Mouse (Mus musculus) liver (tissue): ENCODE measurements around the gene Eya2.
"Not testable (repeated sequence)": the region's sequence is repeated elsewhere in the genome, so short reads cannot be mapped to it uniquely, and the experiment has no call there.

ENCODE experiments used
- DNase-seq: peaks from one replicate; pipeline ENCODE4 v3.0.0-alpha.2; 2020; ENCODE audit warnings: mixed read lengths

The Eya2 gene

GRCm38 (mm10) chr2:165786467-165786866, 191.6 kb downstream of the Eya2 start:
- DNase-seq: no peak

- peak; percentile 32 for DNase-seq
Measured at GRCm38 (mm10) chr2:165788005-165788404, 193.2 kb downstream of the Eya2 start.

DNA sequence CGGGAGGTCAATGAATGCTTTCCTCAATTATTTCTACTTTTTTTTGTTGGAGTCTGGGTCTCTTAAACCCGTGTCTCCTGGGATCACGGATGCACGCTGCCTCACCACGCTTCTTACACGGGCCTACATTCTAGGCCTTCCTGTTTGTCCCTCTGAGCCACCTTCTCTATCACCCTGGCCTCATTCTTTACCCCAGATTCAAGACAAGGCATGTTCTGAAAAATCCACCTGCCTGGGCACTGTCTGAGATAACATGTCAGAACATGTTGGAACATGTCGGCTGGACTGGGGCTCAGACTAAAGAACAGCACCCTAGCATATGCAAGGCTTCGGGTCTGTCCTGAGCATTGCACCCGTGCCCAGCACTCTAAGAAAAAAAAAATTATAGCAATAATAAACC, 194.0 kb downstream of the Eya2 start:
- no peak for DNase-seq

- DNase-seq: no peak
Measured at GRCm38 (mm10) chr2:165789667-165790066, 194.8 kb downstream of the Eya2 start.

GRCm38 (mm10) chr2:165791026-165791425, 196.2 kb downstream of the Eya2 start:
- DNase-seq: no peak

DNA sequence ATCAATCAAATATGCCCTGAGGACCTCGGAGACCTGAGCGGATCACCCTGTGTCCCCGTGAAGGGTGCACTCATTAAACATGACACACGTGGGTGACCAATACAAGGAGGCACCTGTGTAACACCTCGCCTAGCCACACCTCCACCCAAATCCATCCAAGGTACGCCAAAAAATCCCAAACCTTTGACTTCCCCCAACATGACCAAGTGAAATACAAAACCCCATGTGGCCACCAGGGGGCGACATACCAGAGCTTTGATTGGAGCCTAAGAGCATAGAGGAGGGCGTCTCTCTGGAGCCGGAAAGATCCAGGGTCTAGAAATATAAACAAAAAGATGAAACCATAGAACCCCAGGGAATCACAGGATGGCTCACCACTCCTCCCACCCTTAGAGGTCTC, 196.8 kb downstream of the Eya2 start:
- DNase-seq: peak; percentile 61

DNA sequence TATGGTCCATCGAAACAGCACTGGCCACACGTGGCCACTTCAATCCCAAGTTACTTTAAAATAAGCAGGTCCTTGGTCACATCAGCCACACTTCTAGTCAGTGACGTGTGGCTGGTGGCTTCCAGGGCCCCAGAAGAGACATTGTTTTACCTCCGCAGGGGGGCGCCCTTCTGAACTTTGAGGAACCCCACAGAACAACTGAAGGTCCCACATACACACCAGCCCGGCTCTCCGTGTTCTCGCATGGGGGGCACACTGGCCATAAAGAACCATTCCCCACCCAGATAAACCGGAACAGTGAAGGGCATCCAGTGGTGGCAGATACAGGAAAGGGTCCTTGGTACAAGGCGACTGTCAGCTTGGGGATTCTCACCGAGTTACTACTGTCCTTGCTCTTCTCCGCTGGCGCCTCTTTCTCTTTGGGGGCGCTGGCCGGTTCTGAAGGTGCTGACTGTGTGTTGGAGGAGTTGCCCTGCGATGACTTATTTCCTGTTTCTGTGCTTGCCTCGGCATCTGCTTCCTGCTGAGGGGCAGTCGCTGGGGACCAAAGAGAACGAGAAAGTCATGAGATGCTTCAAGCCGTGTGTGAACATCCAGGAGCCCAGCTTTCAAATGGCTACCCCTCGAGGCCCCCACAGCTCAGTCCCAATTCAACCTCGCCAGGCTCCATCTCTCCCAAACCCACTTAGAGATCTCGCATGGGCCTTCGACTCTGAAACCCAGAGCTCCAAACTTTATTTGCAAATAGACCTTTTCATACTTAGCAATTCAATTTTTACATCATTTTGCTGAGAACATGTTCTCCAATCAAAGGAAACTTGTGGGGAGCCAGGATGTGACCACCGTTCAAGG, 197.8 kb downstream of the Eya2 start:
- no peak for DNase-seq

- DNase-seq: no peak
Measured at GRCm38 (mm10) chr2:165793283-165793638, 198.4 kb downstream of the Eya2 start.

DNA sequence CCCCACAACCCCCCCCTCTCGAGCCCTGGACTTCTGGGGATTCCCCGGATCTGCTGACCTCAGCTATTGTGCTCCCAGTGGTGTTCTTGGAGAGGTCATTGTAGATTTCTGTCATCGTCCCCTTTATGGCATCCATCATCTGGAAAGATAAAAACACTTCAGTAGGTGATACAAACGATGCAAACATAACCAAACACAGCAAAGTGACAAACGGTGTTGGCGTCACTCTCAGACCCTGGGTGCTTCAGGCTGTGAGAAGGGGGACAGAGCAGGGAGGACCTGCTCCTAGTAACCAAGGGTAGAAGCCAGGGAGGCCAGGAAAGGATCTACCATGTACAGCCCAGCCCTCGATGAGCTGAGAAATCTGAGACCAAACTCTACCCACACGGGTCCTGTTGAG, 203.0 kb downstream of the Eya2 start:
- DNase-seq: no peak

DNA sequence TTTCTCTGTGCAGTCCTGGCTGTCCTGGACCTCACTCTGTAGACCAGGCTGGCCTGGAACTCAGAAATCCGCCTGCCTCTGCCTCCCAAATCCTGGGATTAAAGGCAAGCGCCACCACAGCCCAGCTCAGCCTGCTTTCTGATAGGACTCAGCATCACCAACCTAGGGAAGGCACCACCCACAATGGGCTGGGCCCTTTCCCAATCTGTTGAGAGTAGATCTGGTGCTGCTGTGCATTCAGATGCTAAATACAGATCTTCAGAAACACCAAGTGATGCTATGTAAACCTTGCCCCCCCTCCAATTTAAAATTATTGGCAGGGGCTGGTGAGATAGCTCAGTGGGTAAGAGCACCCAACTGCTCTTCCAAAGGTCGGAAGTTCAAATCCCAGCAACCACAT, 205.3 kb downstream of the Eya2 start:
- not testable (repeated sequence) for DNase-seq

GRCm38 (mm10) chr2:165808179-165808975, 213.5 kb downstream of the Eya2 start:
- no peak for DNase-seq

DNA sequence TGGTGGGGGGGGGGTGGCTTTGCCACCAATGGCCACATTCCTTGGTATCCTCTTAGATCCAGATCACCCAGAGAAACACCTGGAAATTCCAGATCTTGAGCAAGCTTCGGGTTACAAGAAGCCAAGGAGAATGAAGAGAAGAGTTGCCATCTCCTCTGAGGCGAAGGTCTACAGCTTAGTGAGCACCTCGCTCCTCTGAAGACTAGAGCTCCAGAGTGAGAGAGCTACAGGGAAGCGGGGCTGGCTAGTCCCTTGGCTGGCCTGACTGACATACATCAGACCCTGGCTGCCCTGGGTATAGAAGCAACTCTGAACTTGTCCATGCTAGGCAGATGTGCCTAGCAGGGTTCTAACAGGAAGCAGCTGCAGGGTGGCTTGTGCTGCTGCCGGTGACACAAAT, 214.3 kb downstream of the Eya2 start:
- DNase-seq: no peak

- DNase-seq: no peak
Measured at GRCm38 (mm10) chr2:165809901-165810477, 215.2 kb downstream of the Eya2 start.

- DNase-seq: no peak
Measured at GRCm38 (mm10) chr2:165811536-165811935, 216.7 kb downstream of the Eya2 start.

DNA sequence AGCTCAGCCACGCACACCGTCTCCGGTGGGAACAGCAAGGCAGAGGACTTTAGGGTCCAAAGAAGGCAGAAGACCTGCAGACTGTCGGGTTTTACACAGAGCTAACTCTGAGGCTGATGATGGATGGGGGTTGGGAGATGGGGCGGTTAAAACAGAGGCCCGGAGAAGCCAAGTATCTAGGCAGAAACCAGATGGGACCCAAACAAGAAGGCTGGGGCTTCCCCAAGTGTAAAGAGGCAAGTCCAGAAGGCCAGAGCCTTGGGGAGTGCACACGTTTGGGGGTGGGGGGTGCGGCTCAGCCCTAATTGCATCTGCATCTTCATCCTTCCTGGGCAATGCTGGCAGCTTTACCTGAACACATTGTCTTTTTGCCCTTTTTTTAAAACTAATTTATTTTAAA, 218.1 kb downstream of the Eya2 start:
- no peak for DNase-seq

DNA sequence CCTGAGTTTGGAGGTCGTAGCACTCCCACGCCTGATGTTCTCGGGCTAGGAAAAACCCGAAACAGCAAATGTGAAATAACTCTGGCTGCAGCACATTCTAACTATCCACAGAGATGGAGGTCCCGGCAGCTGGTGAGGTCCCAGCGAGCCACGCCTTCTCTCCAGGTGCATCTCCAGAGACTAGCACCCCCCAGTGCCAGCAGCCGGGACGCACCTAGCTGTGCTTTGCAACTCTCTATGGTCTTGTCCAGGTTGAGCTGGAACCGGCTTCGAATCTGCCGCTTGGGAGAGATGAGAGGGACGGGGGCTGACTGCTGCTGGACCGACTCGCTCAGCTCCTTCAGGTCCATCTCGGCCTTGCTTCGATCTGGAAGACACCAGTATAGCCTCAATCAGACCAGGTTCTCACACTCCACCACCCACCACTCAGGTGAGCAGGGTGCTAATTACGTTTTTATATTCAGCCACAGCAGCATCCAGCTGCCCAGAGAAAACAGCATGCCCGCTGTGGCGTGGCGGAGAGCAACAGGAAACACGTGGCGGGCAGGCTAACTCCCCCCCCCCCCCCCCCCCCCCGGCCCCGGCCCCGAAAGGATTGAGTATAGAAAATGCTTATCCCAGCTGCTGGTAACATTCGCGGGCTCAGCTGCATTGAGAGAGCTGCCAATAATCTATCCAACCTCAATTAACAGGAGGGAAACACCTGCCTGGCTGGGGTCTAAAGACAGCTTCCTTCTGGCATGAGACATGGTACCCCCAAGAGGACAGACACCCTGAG, 220.5 kb downstream of the Eya2 start:
- no peak for DNase-seq

DNA sequence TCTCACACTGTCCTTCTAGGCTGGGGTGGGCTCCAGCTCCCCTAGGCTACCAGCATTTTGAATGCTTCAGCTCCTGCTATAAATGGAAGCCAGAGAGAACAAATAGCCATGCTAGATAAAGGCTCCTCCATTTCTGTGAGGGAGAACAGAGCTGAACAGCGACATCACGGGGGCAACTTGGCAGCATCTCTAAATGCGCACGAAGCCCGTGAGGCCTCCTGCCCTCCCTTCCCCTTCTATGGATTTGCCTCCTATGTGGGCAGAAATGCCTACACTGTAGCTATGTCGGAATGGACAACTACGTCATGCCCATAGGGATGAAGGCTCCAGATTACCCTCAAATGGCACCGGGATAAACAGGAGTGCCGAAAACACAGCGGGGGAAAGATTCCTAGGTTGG, 222.6 kb downstream of the Eya2 start:
- no peak for DNase-seq

GRCm38 (mm10) chr2:165818570-165818969, 223.7 kb downstream of the Eya2 start:
- DNase-seq: no peak

DNA sequence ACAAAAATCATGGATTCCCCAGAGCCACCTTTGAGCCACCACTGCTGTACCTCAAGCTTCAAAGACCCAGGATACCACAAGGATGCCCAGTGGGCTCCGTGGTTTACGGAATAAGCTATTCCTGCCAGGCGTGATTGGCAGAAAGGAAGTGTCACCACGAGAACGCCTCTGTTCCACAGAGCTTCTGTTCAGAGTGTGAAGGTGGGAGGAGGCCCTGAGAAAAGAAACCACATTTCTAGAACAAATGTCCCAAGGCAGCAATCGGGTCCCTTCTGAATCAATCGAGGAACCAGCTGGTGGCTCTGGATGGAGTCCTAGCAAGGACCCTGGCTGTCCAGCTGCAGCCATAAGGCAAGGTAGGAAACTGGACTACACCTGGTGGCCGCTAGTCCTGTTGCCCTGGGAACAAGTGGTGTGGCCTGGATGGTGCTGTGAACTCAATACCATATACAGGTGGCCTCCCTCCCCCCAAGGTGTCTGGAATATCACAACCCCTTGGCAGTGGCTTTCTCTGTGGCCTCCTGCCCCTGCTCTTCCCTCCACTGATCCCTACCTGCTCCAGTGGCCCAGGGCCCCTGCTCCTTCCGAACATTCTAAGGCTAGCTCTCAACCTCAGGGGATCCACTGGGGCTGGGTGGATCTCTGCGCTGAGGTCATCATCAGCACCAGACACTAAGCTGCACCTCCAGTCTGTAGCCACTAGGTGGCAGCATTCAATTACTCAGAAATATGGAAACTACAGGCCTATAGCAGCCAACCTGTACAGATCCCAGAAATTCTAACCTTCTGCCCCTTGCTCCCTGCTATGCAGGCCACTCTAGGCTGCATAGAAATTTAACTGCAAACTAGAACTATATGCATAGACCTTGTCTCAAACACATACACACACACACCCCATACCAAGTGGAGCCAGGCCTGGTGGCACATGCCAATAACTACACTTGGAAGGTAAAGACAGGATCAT, 224.4 kb downstream of the Eya2 start:
- DNase-seq: peak; percentile 63

DNA sequence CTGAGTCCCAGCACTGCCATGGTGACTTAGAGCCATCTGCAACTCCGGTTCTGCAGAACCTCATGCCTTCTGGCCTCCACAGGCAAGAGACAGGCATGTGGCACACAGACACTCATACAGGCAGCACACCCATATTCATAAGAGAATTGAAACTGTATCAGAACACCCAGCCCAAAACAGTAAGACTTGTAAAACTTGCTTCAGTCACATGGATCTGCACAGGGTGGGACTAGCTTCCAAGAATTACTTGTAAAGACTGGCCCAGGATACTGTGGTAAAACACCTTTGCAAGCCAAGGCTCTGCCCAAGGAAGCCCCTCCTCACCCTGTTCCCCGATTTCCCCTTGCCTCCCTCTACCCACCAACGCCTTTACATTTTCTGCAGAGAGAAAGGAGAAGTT, 225.2 kb downstream of the Eya2 start:
- no peak for DNase-seq

- no peak for DNase-seq
Measured at GRCm38 (mm10) chr2:165820504-165821095, 225.8 kb downstream of the Eya2 start.
